ENCODE assay signal across 9 mouse cellular contexts in genomic region chr2:52676913-52677303, GRCm38 (mm10). TPM values are rescaled to one million over a fixed set of nuclear protein-coding genes. Genes with fewer than 3 reads are reported as not detected.
A peak's percentile ranks its signal among the peaks of the same experiment; 100 is the strongest.
DNase-seq lines count a peak whose midpoint lies in the region; ATAC-seq and TF ChIP-seq lines count a peak whose summit lies in the region.
"Had no signal": no experiment of that assay in that cellular context is flagged by ENCODE, and none has a peak within 500 bp of the region (broad histone marks: within the 10 kb centered on the region; RNA-seq: fewer than 3 reads in every experiment).

No protein-coding gene starts in this region.

- DNase-seq in embryo, embryonic 10 days (ENCODE audit: low spot score), result peak; percentile 10
- no peak for DNase-seq in embryo, embryonic 9.5 days (ENCODE audit: extremely low spot score)
- peak; percentile 11 for DNase-seq in ES-CJ7 (ENCODE audit: low read depth, low spot score)
- DNase-seq in kidney, postnatal 0 days (ENCODE audit: low spot score), result no peak
- DNase-seq in retina, embryonic 14.5 days (ENCODE audit: low spot score), result peak; percentile 8
- no peak for DNase-seq in layer of hippocampus, adult 11-12 months (ENCODE audit: low spot score)
- DNase-seq in adrenal gland, postnatal 14 days, result no peak

- 3% methylated on average over 6 of the region's 6 CpGs for WGBS in embryonic facial prominence, embryonic 15.5 days
- 7% methylated on average over 6 of the region's 6 CpGs for WGBS in kidney, postnatal 0 days

- peaks cover 13% of the 10 kb centered on the region for H3K4me1 ChIP-seq in embryonic facial prominence, embryonic 15.5 days
- 0 out of 2 replicates have a peak, but pooled peaks cover 6% of the 10 kb centered on the region for H3K4me1 ChIP-seq in kidney, postnatal 0 days (replicated peaks; ENCODE audit: insufficient read depth, low read length)

- H3K36me3 ChIP-seq in embryonic facial prominence, embryonic 15.5 days, result no peaks in the 10 kb centered on the region
- H3K36me3 ChIP-seq in kidney, postnatal 0 days (ENCODE audit: insufficient read depth, low read length), result no peaks in the 10 kb centered on the region

- no peaks in the 10 kb centered on the region for H3K9me3 ChIP-seq in embryonic facial prominence, embryonic 15.5 days (replicated peaks)
- H3K9me3 ChIP-seq in kidney, postnatal 0 days (replicated peaks; ENCODE audit: low read length), result no peaks in the 10 kb centered on the region

- no peak overlapping the region for H3K27ac ChIP-seq in embryonic facial prominence, embryonic 15.5 days (replicated peaks)
- H3K27ac ChIP-seq in kidney, postnatal 0 days, result no peak overlapping the region
- H3K27ac ChIP-seq: macrophage had no signal

- H3K4me3 ChIP-seq in embryonic facial prominence, embryonic 15.5 days (replicated peaks), result peak overlapping the region; percentile 70
- no peak overlapping the region for H3K4me3 ChIP-seq in kidney, postnatal 0 days (replicated peaks; ENCODE audit: low read depth, low read length)

- peaks cover 9% of the 10 kb centered on the region for H3K27me3 ChIP-seq in embryonic facial prominence, embryonic 15.5 days
- H3K27me3 ChIP-seq in kidney, postnatal 0 days (ENCODE audit: insufficient read depth, low read length), result peaks cover 4% of the 10 kb centered on the region; the same call in 1 of the 2 replicates

- H3K4me2 ChIP-seq in embryonic facial prominence, embryonic 15.5 days (replicated peaks), result peak overlapping the region; percentile 97
- peak overlapping the region; percentile 94 for H3K4me2 ChIP-seq in kidney, postnatal 0 days (ENCODE audit: low read length)

- no peak overlapping the region for H3K9ac ChIP-seq in embryonic facial prominence, embryonic 15.5 days
- no peak overlapping the region for H3K9ac ChIP-seq in kidney, postnatal 0 days (ENCODE audit: low read depth, low read length)

- ATAC-seq in embryonic facial prominence, embryonic 15.5 days (ENCODE audit: insufficient number of reproducible peaks, low FRiP score, low TSS enrichment, low read depth), result no peak
- ATAC-seq in kidney, postnatal 0 days (replicated peaks; ENCODE audit: low FRiP score, low read depth), result no peak

- TF ChIP-seq CTCF in kidney, postnatal 0 days (IDR thresholded peaks at IDR 0.05; ENCODE audit: low read depth), result no peak

RNA-seq across cellular contexts. Expression of gene Cacnb4, which starts 0.3 kb away (rescaled TPM):
- polyA plus RNA-seq in embryonic facial prominence, embryonic 15.5 days (2015; fragmentation: Nextera tagmentation; extraction: Ambion mirVana), result 2.2 and 2.3 TPM in 2 replicates
- 1.4 and 2.0 TPM in 2 replicates for polyA plus RNA-seq in kidney, postnatal 0 days (2015; fragmentation: Nextera tagmentation; extraction: Ambion mirVana)
- total RNA-seq in adrenal gland, postnatal 14 days (2021), result 1.4 and 1.9 TPM in 2 replicates

Comparison
In these comparisons a context has a peak if more than half of its experiments do, and no peak if none do; other contexts are left out.
1. DNase-seq: peak in embryo, embryonic 10 days (single experiment), ES-CJ7 (single experiment) and retina, embryonic 14.5 days (single experiment); none in embryo, embryonic 9.5 days (single experiment), kidney, postnatal 0 days (single experiment), layer of hippocampus, adult 11-12 months (single experiment) and adrenal gland, postnatal 14 days (single experiment).